Mouse (Mus musculus): ENCODE results near the gene Gorasp2. TPM values are rescaled to one million over a fixed set of nuclear protein-coding genes. Genes with fewer than 3 reads are reported as not detected.

Gene Gorasp2
- polyA plus RNA-seq (2015; fragmentation: Nextera tagmentation; extraction: Ambion mirVana), result 174 and 188 TPM in 2 replicates

GRCm38 (mm10) chr2:70660887-70661714 lies at the start of gene Gorasp2:
Gene Gorasp2 (plus strand): TSS chr2:70661576.
- peak within 1 kb of the TSS; percentile 83 for H3K9ac ChIP-seq (ENCODE audit: low read length)
- H3K4me2 ChIP-seq (ENCODE audit: low read depth, low read length), result peak within 1 kb of the TSS; percentile 91
- 0 out of 2 replicates have a peak, but pooled peaks cover 1% of the 10 kb centered on the region for H3K36me3 ChIP-seq (ENCODE audit: control insufficient read depth, insufficient read depth, low read length)
- under 1% methylated on average over 64 of the region's 64 CpGs for WGBS
- H3K4me1 ChIP-seq (ENCODE audit: control insufficient read depth, insufficient read depth, low read length), result peaks cover 18% of the 10 kb centered on the region
- peak within 1 kb of the TSS; percentile 84 for H3K27ac ChIP-seq (ENCODE audit: low read length)
- H3K4me3 ChIP-seq (replicated peaks; ENCODE audit: low read length), result peak within 1 kb of the TSS; percentile 98
- no peaks in the 10 kb centered on the region for H3K9me3 ChIP-seq (replicated peaks; ENCODE audit: control insufficient read depth, low read length)
- ATAC-seq (ENCODE audit: insufficient read depth, low FRiP score), result peak; percentile 97
- no peaks in the 10 kb centered on the region for H3K27me3 ChIP-seq (ENCODE audit: control insufficient read depth, insufficient read depth, low read length)

- 75% methylated on average over 7 of the region's 7 CpGs for WGBS
- ATAC-seq (ENCODE audit: insufficient read depth, low FRiP score), result no peak
- Histone ChIP-seq H3K9me3 (replicated peaks; ENCODE audit: control insufficient read depth, low read length) (no peaks in the 10 kb centered on the region), H3K4me3 (replicated peaks; ENCODE audit: low read length) (no peak overlapping the region), H3K27ac (ENCODE audit: low read length) (no peak overlapping the region), H3K36me3 (ENCODE audit: control insufficient read depth, insufficient read depth, low read length) (no peaks in the 10 kb centered on the region), H3K27me3 (ENCODE audit: control insufficient read depth, insufficient read depth, low read length) (no peaks in the 10 kb centered on the region), H3K4me2 (ENCODE audit: low read depth, low read length) (no peak overlapping the region), H3K9ac (ENCODE audit: low read length) (no peak overlapping the region), H3K4me1 (ENCODE audit: control insufficient read depth, insufficient read depth, low read length) (no peaks in the 10 kb centered on the region)
These were observed 46.5 kb upstream of the Gorasp2 start for GRCm38 (mm10) chr2:70614745-70615351.

GRCm38 (mm10) chr2:70616076-70616475 lies 45.3 kb upstream of the Gorasp2 start:
- Histone ChIP-seq H3K4me1 (ENCODE audit: control insufficient read depth, insufficient read depth, low read length) (no peaks in the 10 kb centered on the region), H3K4me2 (ENCODE audit: low read depth, low read length) (no peak overlapping the region), H3K4me3 (replicated peaks; ENCODE audit: low read length) (no peak overlapping the region), H3K27me3 (ENCODE audit: control insufficient read depth, insufficient read depth, low read length) (no peaks in the 10 kb centered on the region), H3K9me3 (replicated peaks; ENCODE audit: control insufficient read depth, low read length) (no peaks in the 10 kb centered on the region), H3K36me3 (ENCODE audit: control insufficient read depth, insufficient read depth, low read length) (no peaks in the 10 kb centered on the region), H3K27ac (ENCODE audit: low read length) (no peak overlapping the region), H3K9ac (ENCODE audit: low read length) (no peak overlapping the region)
- no peak for ATAC-seq (ENCODE audit: insufficient read depth, low FRiP score)
- WGBS, result 78% methylated on average over 2 of the region's 2 CpGs

- H3K9ac ChIP-seq (ENCODE audit: low read length), result no peak overlapping the region
- H3K4me1 ChIP-seq (ENCODE audit: control insufficient read depth, insufficient read depth, low read length), result no peaks in the 10 kb centered on the region
- no peak overlapping the region for H3K4me2 ChIP-seq (ENCODE audit: low read depth, low read length)
- H3K36me3 ChIP-seq (ENCODE audit: control insufficient read depth, insufficient read depth, low read length), result no peaks in the 10 kb centered on the region
- no peak overlapping the region for H3K4me3 ChIP-seq (replicated peaks; ENCODE audit: low read length)
- H3K27ac ChIP-seq (ENCODE audit: low read length), result no peak overlapping the region
- no peak for ATAC-seq (ENCODE audit: insufficient read depth, low FRiP score)
- no peaks in the 10 kb centered on the region for H3K9me3 ChIP-seq (replicated peaks; ENCODE audit: control insufficient read depth, low read length)
- H3K27me3 ChIP-seq (ENCODE audit: control insufficient read depth, insufficient read depth, low read length), result no peaks in the 10 kb centered on the region
- WGBS, result 57% methylated on average over 3 of the region's 3 CpGs
These were observed 44.8 kb upstream of the Gorasp2 start for GRCm38 (mm10) chr2:70616617-70617016.

- Histone ChIP-seq H3K9me3 (replicated peaks; ENCODE audit: control insufficient read depth, low read length) (no peaks in the 10 kb centered on the region), H3K27me3 (ENCODE audit: control insufficient read depth, insufficient read depth, low read length) (no peaks in the 10 kb centered on the region), H3K4me3 (replicated peaks; ENCODE audit: low read length) (no peak overlapping the region), H3K4me1 (ENCODE audit: control insufficient read depth, insufficient read depth, low read length) (no peaks in the 10 kb centered on the region), H3K36me3 (ENCODE audit: control insufficient read depth, insufficient read depth, low read length) (no peaks in the 10 kb centered on the region), H3K4me2 (ENCODE audit: low read depth, low read length) (no peak overlapping the region), H3K9ac (ENCODE audit: low read length) (no peak overlapping the region), H3K27ac (ENCODE audit: low read length) (no peak overlapping the region)
- 87% methylated on average over 6 of the region's 6 CpGs for WGBS
- ATAC-seq (ENCODE audit: insufficient read depth, low FRiP score), result no peak
These were observed 42.0 kb upstream of the Gorasp2 start for GRCm38 (mm10) chr2:70619232-70619835.

- Histone ChIP-seq H3K4me1 (ENCODE audit: control insufficient read depth, insufficient read depth, low read length) (no peaks in the 10 kb centered on the region), H3K4me3 (replicated peaks; ENCODE audit: low read length) (no peak overlapping the region), H3K9ac (ENCODE audit: low read length) (no peak overlapping the region), H3K27ac (ENCODE audit: low read length) (no peak overlapping the region), H3K27me3 (ENCODE audit: control insufficient read depth, insufficient read depth, low read length) (no peaks in the 10 kb centered on the region), H3K9me3 (replicated peaks; ENCODE audit: control insufficient read depth, low read length) (no peaks in the 10 kb centered on the region), H3K4me2 (ENCODE audit: low read depth, low read length) (no peak overlapping the region), H3K36me3 (ENCODE audit: control insufficient read depth, insufficient read depth, low read length) (no peaks in the 10 kb centered on the region)
- 20% methylated on average over 6 of the region's 6 CpGs for WGBS
- no peak for ATAC-seq (ENCODE audit: insufficient read depth, low FRiP score)
These were observed 41.2 kb upstream of the Gorasp2 start for GRCm38 (mm10) chr2:70620225-70620624.

GRCm38 (mm10) chr2:70622244-70622643 lies 39.1 kb upstream of the Gorasp2 start:
- Histone ChIP-seq H3K27me3 (ENCODE audit: control insufficient read depth, insufficient read depth, low read length) (no peaks in the 10 kb centered on the region), H3K9me3 (replicated peaks; ENCODE audit: control insufficient read depth, low read length) (no peaks in the 10 kb centered on the region), H3K4me2 (ENCODE audit: low read depth, low read length) (no peak overlapping the region), H3K4me1 (ENCODE audit: control insufficient read depth, insufficient read depth, low read length) (no peaks in the 10 kb centered on the region), H3K36me3 (ENCODE audit: control insufficient read depth, insufficient read depth, low read length) (no peaks in the 10 kb centered on the region), H3K4me3 (replicated peaks; ENCODE audit: low read length) (no peak overlapping the region), H3K27ac (ENCODE audit: low read length) (no peak overlapping the region), H3K9ac (ENCODE audit: low read length) (no peak overlapping the region)
- ATAC-seq (ENCODE audit: insufficient read depth, low FRiP score), result no peak
- 70% methylated on average over 4 of the region's 4 CpGs for WGBS

- 55% methylated on average over 7 of the region's 7 CpGs for WGBS
- no peak overlapping the region for H3K27ac ChIP-seq (ENCODE audit: low read length)
- no peaks in the 10 kb centered on the region for H3K27me3 ChIP-seq (ENCODE audit: control insufficient read depth, insufficient read depth, low read length)
- no peak overlapping the region for H3K9ac ChIP-seq (ENCODE audit: low read length)
- no peak overlapping the region for H3K4me3 ChIP-seq (replicated peaks; ENCODE audit: low read length)
- H3K4me1 ChIP-seq (ENCODE audit: control insufficient read depth, insufficient read depth, low read length), result peaks cover 3% of the 10 kb centered on the region
- no peak for ATAC-seq (ENCODE audit: insufficient read depth, low FRiP score)
- no peaks in the 10 kb centered on the region for H3K9me3 ChIP-seq (replicated peaks; ENCODE audit: control insufficient read depth, low read length)
- H3K4me2 ChIP-seq (ENCODE audit: low read depth, low read length), result no peak overlapping the region
- H3K36me3 ChIP-seq (ENCODE audit: control insufficient read depth, insufficient read depth, low read length), result no peaks in the 10 kb centered on the region
These were observed 35.6 kb upstream of the Gorasp2 start for GRCm38 (mm10) chr2:70625761-70626160.

- Histone ChIP-seq H3K27me3 (ENCODE audit: control insufficient read depth, insufficient read depth, low read length) (no peaks in the 10 kb centered on the region), H3K4me1 (ENCODE audit: control insufficient read depth, insufficient read depth, low read length) (peaks cover 3% of the 10 kb centered on the region), H3K9me3 (replicated peaks; ENCODE audit: control insufficient read depth, low read length) (no peaks in the 10 kb centered on the region), H3K27ac (ENCODE audit: low read length) (no peak overlapping the region), H3K9ac (ENCODE audit: low read length) (no peak overlapping the region), H3K4me2 (ENCODE audit: low read depth, low read length) (no peak overlapping the region), H3K36me3 (ENCODE audit: control insufficient read depth, insufficient read depth, low read length) (no peaks in the 10 kb centered on the region), H3K4me3 (replicated peaks; ENCODE audit: low read length) (no peak overlapping the region)
- WGBS, result 89% methylated on average over 12 of the region's 12 CpGs
- no peak for ATAC-seq (ENCODE audit: insufficient read depth, low FRiP score)
These were observed 33.0 kb upstream of the Gorasp2 start for GRCm38 (mm10) chr2:70628397-70628796.
